Mouse (Mus musculus) ES-E14 (cell line): ENCODE data around the gene Gm13275. TPM values are rescaled to one million over a fixed set of nuclear protein-coding genes. Genes with fewer than 3 reads are reported as not detected.
"Not testable (repeated sequence)": the region's sequence is repeated elsewhere in the genome, so short reads cannot be mapped to it uniquely, and the experiment has no call there.

Experiments used
- DNase-seq: peaks from one replicate; pipeline ENCODE4 v3.0.0-alpha.2; 2013; ENCODE audit warnings: low read depth, low spot score
- H3K27ac ChIP-seq: 2 replicates; pipeline ENCODE4 v1.5.1; 2012; ENCODE audit warnings: low read depth, mild to moderate bottlenecking, low read length, moderate library complexity, mixed read lengths; ENCODE audit not compliant: poor library complexity, insufficient read depth, severe bottlenecking
- H3K36me3 ChIP-seq: 2 replicates; pipeline ENCODE4 v1.6.1; 2012; ENCODE audit warnings: mild to moderate bottlenecking, low read length, moderate library complexity, mixed read lengths; ENCODE audit not compliant: control insufficient read depth, poor library complexity, insufficient read depth, severe bottlenecking
- H3K4me1 ChIP-seq, 2 experiments: fragments of 150-350 bp in 1 of 2; sonication (generic) in 1 of 2; 2 replicates each; pipeline ENCODE4 v1.6.1; 2012; ENCODE audit warnings: low read length in 2 of 2, mild to moderate bottlenecking in 1 of 2, mixed read lengths in 1 of 2; ENCODE audit not compliant: control insufficient read depth in 2 of 2, insufficient read depth in 2 of 2, poor library complexity in 1 of 2
- H3K4me3 ChIP-seq, 2 experiments: fragments of 150-350 bp in 1 of 2; sonication (generic) in 1 of 2; 2 replicates each; pipeline ENCODE4 v1.5.1; 2012; ENCODE audit warnings: low read length in 2 of 2, low read depth in 1 of 2, mild to moderate bottlenecking in 1 of 2, mixed read lengths in 1 of 2; ENCODE audit not compliant: insufficient read depth in 1 of 2, poor library complexity in 1 of 2, severe bottlenecking in 1 of 2
- H3K9ac ChIP-seq: 2 replicates; pipeline ENCODE4 v1.6.1; 2012; ENCODE audit warnings: low read depth, mild to moderate bottlenecking, low read length, mixed read lengths; ENCODE audit not compliant: poor library complexity, insufficient read depth, severe bottlenecking
- H3K9me3 ChIP-seq: fragments of 150-350 bp; sonication (generic); 2 replicates; pipeline ENCODE4 v1.6.1; 2012; ENCODE audit warnings: low read depth, mild to moderate bottlenecking, low read length; ENCODE audit not compliant: control insufficient read depth, insufficient read depth
- CHD2 ChIP-seq: IDR thresholded peaks from 2 replicates; pipeline ENCODE4 v1.6.1; 2014; ENCODE audit warnings: mild to moderate bottlenecking, low read depth, low read length, inconsistent platforms
- HCFC1 ChIP-seq: IDR thresholded peaks from 2 replicates; pipeline ENCODE4 v1.6.1; 2012; ENCODE audit warnings: low read length, inconsistent platforms, borderline replicate concordance; ENCODE audit not compliant: insufficient read depth
- MAFK ChIP-seq: IDR thresholded peaks from 2 replicates; pipeline ENCODE4 v1.6.1; 2014; ENCODE audit warnings: mild to moderate bottlenecking, low read depth, low read length, inconsistent platforms; ENCODE audit not compliant: insufficient read depth
- ZC3H11A ChIP-seq: IDR thresholded peaks from 2 replicates; pipeline ENCODE4 v1.6.1; 2012; ENCODE audit warnings: low read depth, mild to moderate bottlenecking, inconsistent platforms, low read length, borderline replicate concordance
- ZNF384 ChIP-seq: IDR thresholded peaks from 2 replicates; pipeline ENCODE4 v1.6.1; 2012; ENCODE audit warnings: low read depth, low read length, inconsistent platforms
- in situ Hi-C, 2 experiments: fragments of 600-800 bp; cut with MboI; formaldehyde crosslinking; loops; one replicate each; pipeline ENCODE4 v1.15.1; 2025; ENCODE audit warnings: low sequenced_read_pairs in 2 of 2, inconsistent platforms in 1 of 2; ENCODE audit not compliant: unreplicated experiment in 2 of 2
- total RNA-seq: library from RNA; depleted of rRNA; stranded (reverse); fragments of 300-350 nt; gene quantifications from 2 replicates; pipeline ENCODE4 v1.2.3, GENCODE M21; 2012

Gm13275 gene
- total RNA-seq, 1 experiment: not detected

DNA sequence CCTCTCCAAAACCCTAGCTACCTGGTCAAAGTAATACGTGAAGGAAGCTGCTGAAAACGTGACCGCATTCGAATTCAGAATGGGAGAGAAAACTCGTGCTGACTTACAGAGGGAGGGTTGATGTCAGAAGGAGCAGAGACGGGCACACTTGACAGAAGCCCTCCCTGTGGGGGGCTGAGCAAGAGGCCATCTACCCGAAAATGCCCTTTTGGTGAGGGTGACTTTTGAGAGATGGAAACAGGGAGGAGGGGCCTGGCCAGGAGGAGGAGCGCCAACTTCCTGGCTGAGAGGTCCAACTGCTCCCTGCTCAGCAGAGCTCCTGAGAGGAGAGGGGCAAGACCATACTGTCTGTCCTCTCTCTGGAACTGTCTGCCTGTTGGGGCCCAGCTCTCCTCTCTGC lies 10.9 kb downstream of the Gm13275 start, which contains the start of gene Gm13288:
Gm13288 (plus strand) TSS at position 301 of the 400 bp plus-strand sequence.
- H3K9ac ChIP-seq: not testable (repeated sequence)

DNA sequence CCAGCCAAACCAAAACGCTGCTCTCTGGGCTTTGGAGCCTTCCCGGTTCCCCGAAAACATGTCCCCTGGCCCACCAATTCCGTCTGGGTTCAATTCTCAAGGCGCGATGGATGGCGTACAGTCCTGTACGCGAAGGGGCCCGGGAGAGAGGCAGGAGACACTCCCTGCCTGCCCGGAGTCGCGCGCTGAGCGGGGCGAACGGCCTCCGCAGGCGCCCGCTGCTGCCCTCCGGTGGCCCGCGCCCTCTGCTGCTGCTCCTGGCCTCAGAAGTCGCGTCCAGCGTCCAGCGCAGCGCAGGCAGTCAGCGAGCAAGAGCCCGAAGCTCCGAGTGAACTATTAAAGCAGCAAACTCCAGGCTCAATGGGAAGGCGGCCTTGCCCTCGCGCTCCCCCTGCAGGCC lies 11.5 kb downstream of the Gm13275 start:
- in situ Hi-C loops, H3K9me3 ChIP-seq, H3K27ac ChIP-seq, H3K9ac ChIP-seq, H3K4me1 ChIP-seq, DNase-seq, H3K4me3 ChIP-seq, H3K36me3 ChIP-seq: not testable (repeated sequence)

More for the DNA sequence above, 10.9 kb downstream of the Gm13275 start, which contains the start of gene Gm13288:
- H3K4me3 ChIP-seq, DNase-seq, in situ Hi-C loops, H3K36me3 ChIP-seq, H3K4me1 ChIP-seq, H3K9me3 ChIP-seq, H3K27ac ChIP-seq: not testable (repeated sequence)

DNA sequence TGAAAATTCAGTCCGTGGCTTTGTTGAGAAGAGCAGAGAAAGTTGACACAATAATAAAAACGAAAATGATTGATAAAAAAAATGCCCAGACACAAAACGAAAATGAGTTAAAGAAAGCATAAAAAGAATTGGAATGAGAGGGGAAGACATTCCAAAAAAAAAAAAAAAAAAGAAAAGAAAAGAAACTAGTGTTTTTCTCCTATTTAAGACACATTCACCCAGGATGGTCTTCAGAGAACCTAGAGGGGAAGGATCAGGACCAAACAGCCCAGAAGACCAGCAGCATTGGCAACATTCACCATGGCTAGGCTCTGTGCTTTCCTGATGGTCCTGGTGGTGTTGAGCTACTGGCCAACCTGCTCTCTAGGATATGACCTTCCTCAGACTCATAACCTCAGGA lies 21.6 kb downstream of the Gm13275 start, which contains the start of gene Ifna7:
Ifna7 (plus strand) TSS at position 301 of the 400 bp plus-strand sequence.
- H3K9me3 ChIP-seq: no peaks in the 10 kb centered on the region
- H3K4me1 ChIP-seq: no peaks in the 10 kb centered on the region
- no peak for DNase-seq
- TF ChIP-seq MAFK (no peak), HCFC1 (no peak), CHD2 (no peak), ZNF384 (no peak), ZC3H11A (no peak)
- H3K4me3 ChIP-seq: no peak within 1 kb of the TSS
- in situ Hi-C loops: no loop called here
- H3K36me3 ChIP-seq: no peaks in the 10 kb centered on the region
- H3K9ac ChIP-seq: no peak within 1 kb of the TSS
- H3K27ac ChIP-seq: no peak within 1 kb of the TSS

DNA sequence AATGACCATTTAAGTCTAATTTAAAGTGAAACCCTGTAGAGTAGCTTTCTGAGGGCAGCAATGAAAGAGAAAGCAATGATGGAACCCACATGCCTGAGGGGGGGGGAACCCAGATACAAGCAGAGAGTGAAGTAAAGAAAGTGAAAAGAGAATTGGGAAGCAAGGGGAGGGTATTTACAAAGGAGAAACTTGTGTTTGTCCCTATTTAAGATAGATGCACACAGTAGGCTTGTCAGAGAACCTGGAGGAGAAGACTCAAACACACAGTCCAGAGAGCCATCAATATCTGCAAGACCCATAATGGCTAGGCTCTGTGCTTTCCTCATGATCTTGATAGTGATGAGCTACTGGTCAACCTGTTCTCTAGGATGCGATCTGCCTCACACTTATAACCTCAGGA lies 25.4 kb downstream of the Gm13275 start, which contains the start of gene Ifna11:
Ifna11 (plus strand) TSS at position 301 of the 400 bp plus-strand sequence.
- Histone ChIP-seq H3K27ac (no peak within 1 kb of the TSS), H3K9me3 (no peaks in the 10 kb centered on the region), H3K9ac (no peak within 1 kb of the TSS), H3K36me3 (no peaks in the 10 kb centered on the region), H3K4me3 (no peak within 1 kb of the TSS), H3K4me1 (no peaks in the 10 kb centered on the region)
- no peak for DNase-seq
- TF ChIP-seq ZNF384 (no peak), ZC3H11A (no peak), HCFC1 (no peak), MAFK (no peak), CHD2 (no peak)
- in situ Hi-C loops: no loop called here

DNA sequence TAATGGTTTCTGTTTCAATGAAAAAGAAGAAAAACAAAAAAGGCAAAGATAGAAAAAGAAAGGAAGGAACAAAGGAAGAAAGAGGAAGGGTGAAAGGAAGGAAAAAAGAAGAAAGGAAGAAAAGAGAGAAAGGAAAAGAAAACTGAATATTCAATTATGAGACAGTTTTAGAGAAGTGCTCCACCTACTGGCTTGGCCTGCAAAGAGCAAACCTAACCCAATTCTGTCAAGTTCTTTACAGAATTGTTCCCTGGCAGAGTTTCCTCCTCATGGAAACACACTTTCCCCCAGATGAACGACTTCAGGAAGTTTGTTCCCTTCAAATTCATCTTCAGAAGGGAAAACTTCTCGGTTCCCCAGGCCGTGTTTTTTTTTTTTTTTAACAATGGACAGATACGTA lies 28.7 kb downstream of the Gm13275 start:
- Histone ChIP-seq H3K9ac (no peak overlapping the region), H3K4me1 (no peaks in the 10 kb centered on the region), H3K27ac (no peak overlapping the region), H3K4me3 (no peak overlapping the region), H3K9me3 (no peaks in the 10 kb centered on the region), H3K36me3 (no peaks in the 10 kb centered on the region)
- DNase-seq: no peak
- no peak for TF ChIP-seq ZNF384
- no peak for TF ChIP-seq CHD2
- TF ChIP-seq MAFK: no peak
- no peak for TF ChIP-seq ZC3H11A
- TF ChIP-seq HCFC1: no peak
- in situ Hi-C loops: no loop called here

DNA sequence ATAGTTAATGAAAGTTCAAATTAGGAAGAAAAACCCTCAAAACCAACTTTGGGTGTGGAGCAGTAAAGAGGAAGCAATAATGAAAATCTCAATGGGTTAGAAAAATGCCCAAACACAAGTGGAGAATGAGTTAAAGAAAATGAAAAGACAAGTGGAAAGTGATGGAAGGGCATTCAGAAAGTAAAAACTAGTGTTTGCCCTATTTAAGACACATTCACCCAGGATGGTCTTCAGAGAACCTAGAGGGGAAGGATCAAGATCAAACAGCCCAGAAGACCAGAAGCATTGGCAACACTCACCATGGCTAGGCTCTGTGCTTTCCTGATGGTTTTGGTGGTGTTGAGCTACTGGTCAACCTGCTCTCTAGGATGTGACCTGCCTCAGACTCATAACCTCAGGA lies 32.8 kb downstream of the Gm13275 start, which contains the start of gene Ifna6:
Ifna6 (plus strand) TSS at position 301 of the 400 bp plus-strand sequence.
- not testable (repeated sequence) for H3K36me3 ChIP-seq

More for the DNA sequence above, 32.8 kb downstream of the Gm13275 start, which contains the start of gene Ifna6:
- H3K27ac ChIP-seq, in situ Hi-C loops, H3K9me3 ChIP-seq, DNase-seq, H3K9ac ChIP-seq, H3K4me3 ChIP-seq, H3K4me1 ChIP-seq: not testable (repeated sequence)
